Mouse (Mus musculus) embryonic facial prominence, embryonic 10.5 days (tissue): ENCODE data around the gene Tll2. TPM values are rescaled to one million over a fixed set of nuclear protein-coding genes. Genes with fewer than 3 reads are reported as not detected.

Experiments
- DNase-seq: peaks from one replicate; pipeline ENCODE4 v3.0.0-alpha.2; 2017; ENCODE audit warnings: low spot score
- H3K27ac ChIP-seq: fragments of 300-500 bp; sonication (generic); replicated peaks from 2 replicates; pipeline ENCODE4 v1.5.1; 2016; ENCODE audit warnings: mild to moderate bottlenecking
- H3K27me3 ChIP-seq: fragments of 300-500 bp; sonication (generic); replicated peaks from 2 replicates; pipeline ENCODE4 v1.6.1; 2016; ENCODE audit warnings: low read depth, mild to moderate bottlenecking; ENCODE audit not compliant: poor library complexity, severe bottlenecking
- H3K36me3 ChIP-seq: fragments of 300-500 bp; sonication (generic); replicated peaks from 2 replicates; pipeline ENCODE4 v1.6.1; 2016; ENCODE audit warnings: mild to moderate bottlenecking, moderate library complexity
- H3K4me1 ChIP-seq: fragments of 300-500 bp; sonication (generic); 2 replicates; pipeline ENCODE4 v1.6.1; 2016
- H3K4me3 ChIP-seq: fragments of 300-500 bp; sonication (generic); 2 replicates; pipeline ENCODE4 v1.5.1; 2016; ENCODE audit warnings: mild to moderate bottlenecking, moderate library complexity
- H3K9me3 ChIP-seq: fragments of 300-500 bp; sonication (generic); 2 replicates; pipeline ENCODE4 v1.6.1; 2016; ENCODE audit warnings: mild to moderate bottlenecking
- WGBS: fragments of 180-500 bp; shearing (Covaris S2); methylation state at CpG from one replicate; pipeline ENCODE4 v1.1.7; 2016; 5-methylcytosine and 5-hydroxymethylcytosine counted together
- polyA plus RNA-seq: library from polyadenylated mRNA; unstranded; fragments of >200 nt; fragmentation: Nextera tagmentation; extraction: Ambion mirVana; gene quantifications from 2 replicates; pipeline ENCODE4 v1.2.1, GENCODE M21; 2016

The Tll2 gene
- polyA plus RNA-seq = 0.10 and 0.26 TPM in 2 replicates

DNA sequence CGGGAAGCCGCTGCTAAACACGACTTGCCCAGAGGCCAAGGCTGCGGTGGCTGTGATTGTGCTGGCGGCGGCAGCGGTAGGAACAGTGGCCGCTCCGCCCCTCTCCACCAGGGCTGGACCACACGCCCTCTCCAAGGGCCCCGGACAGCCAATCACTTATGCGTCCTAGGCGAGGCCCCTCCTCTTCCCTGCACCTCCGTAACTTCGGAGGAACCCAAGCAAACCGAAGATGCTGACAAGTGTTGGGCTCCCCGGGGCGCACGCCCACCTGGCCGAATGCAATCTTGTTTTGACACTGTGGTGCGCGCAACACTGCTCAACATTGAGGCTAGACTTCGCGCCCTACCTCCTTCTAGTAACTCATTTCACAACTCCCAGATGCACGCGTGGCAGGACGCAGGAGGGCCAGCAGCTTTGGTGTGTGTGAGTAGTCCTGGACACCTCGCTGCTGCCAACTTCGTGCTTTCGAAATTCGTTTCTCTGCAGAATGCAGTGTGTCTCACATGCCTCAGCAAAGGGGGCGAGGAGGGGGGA, at the start of gene Tll2:
Gene Tll2 (minus strand): TSS at position 25 of the 534 bp plus-strand sequence.
- Histone ChIP-seq H3K27ac (no peak within 1 kb of the TSS), H3K4me1 (peaks cover 19% of the 10 kb centered on the region), H3K4me3 (peak within 1 kb of the TSS; percentile 62), H3K27me3 (peaks cover 70% of the 10 kb centered on the region), H3K9me3 (no peaks in the 10 kb centered on the region), H3K36me3 (peaks cover 11% of the 10 kb centered on the region)
- peak; percentile 85 for DNase-seq
- WGBS = 2% methylated on average over 32 of the region's 32 CpGs

DNA sequence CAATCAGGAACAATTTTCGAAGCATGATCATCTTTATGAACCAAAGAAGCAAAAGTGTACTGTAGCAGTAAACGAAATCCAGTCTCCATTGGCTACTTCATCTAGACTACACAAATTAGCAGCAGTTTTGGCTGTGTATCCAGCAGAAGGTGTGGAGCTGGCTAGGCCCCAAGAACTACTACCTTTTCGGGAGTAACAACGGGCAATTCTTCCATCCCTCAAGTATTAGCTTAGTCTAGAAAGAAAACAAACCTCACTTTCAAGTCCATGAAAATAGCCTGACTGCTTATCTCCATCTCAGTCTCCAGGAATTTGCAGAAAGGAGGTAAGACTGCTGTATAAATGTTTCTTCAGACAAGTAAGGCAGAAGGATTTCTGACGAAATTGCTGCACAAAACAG, 47.9 kb upstream of the Tll2 start:
- Histone ChIP-seq H3K4me3 (no peak overlapping the region), H3K36me3 (peaks cover 50% of the 10 kb centered on the region), H3K9me3 (no peaks in the 10 kb centered on the region), H3K27ac (no peak overlapping the region), H3K27me3 (no peaks in the 10 kb centered on the region), H3K4me1 (0 out of 2 replicates have a peak, but pooled peaks cover under 1% of the 10 kb centered on the region)
- no peak for DNase-seq
- WGBS = 89% methylated on average over 5 of the region's 5 CpGs

DNA sequence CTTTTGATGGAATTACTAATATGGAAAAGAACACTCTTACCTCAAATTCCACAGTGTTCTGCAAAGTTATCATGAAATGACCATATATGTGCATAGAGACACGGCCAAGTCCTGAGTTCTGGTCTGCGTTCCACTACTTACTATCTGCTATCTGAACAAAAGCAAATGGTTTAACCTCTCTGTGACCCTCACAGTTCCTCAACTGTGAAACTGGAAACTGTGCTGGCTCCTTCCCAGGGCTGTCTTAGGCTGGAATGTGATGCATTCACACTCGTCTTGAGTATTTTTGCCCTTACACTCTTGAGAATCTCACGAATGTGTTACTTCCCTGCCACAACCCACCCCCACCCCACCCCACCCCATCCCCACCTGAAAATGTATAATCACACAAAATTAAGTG, 42.3 kb upstream of the Tll2 start:
- Histone ChIP-seq H3K27ac (no peak overlapping the region), H3K4me1 (0 out of 2 replicates have a peak, but pooled peaks cover 5% of the 10 kb centered on the region), H3K27me3 (no peaks in the 10 kb centered on the region), H3K4me3 (no peak overlapping the region), H3K36me3 (peaks cover 74% of the 10 kb centered on the region), H3K9me3 (no peaks in the 10 kb centered on the region)
- DNase-seq = no peak
- 77% methylated on average over 4 of the region's 4 CpGs for WGBS

DNA sequence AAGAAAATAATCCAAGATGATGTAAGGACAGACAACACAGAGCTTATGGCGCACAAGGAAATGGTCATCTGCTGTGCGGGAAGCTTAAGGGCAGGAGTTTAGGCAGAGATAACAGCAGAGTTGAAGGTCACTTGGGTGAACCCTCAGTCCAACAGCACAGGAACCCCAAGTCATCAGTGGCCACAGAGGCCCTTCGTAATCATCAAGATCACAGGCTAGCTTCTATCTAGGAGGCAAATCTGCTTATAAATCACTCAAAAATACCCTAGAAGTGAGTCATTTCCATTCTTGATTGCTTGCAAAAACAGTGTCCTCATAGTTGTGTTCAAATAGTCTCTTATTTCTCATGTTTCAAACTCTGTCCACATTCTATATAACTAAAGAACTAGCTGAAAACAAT, 41.6 kb upstream of the Tll2 start:
- Histone ChIP-seq H3K36me3 (peaks cover 72% of the 10 kb centered on the region), H3K27me3 (no peaks in the 10 kb centered on the region), H3K27ac (no peak overlapping the region), H3K4me3 (no peak overlapping the region), H3K9me3 (no peaks in the 10 kb centered on the region), H3K4me1 (0 out of 2 replicates have a peak, but pooled peaks cover 5% of the 10 kb centered on the region)
- DNase-seq = no peak
- WGBS = 96% methylated on average over 3 of the region's 3 CpGs

DNA sequence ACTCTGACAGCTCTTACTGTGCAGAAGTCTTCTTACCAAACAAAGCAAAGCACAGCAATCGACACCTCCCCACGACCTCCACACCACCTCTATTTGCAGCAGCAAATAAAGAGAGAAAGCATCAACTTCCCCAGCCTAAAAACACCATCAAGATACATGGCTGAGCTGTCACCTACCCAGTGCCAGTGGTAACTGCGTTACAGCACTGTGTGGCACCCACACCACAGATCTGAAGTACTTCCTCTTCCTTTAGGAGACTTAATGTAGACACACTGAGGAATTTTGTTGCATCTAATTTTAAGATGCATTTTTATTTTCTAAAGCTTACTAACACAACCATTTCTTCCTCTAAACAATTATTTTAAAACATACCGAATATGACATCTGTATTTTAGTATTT, 39.6 kb upstream of the Tll2 start:
- 0 out of 2 replicates have a peak, but pooled peaks cover 5% of the 10 kb centered on the region for H3K4me1 ChIP-seq
- no peaks in the 10 kb centered on the region for H3K27me3 ChIP-seq
- peaks cover 79% of the 10 kb centered on the region for H3K36me3 ChIP-seq
- no peak overlapping the region for H3K27ac ChIP-seq
- DNase-seq = no peak
- WGBS = 85% methylated on average over 4 of the region's 4 CpGs
- H3K9me3 ChIP-seq = no peaks in the 10 kb centered on the region
- no peak overlapping the region for H3K4me3 ChIP-seq

DNA sequence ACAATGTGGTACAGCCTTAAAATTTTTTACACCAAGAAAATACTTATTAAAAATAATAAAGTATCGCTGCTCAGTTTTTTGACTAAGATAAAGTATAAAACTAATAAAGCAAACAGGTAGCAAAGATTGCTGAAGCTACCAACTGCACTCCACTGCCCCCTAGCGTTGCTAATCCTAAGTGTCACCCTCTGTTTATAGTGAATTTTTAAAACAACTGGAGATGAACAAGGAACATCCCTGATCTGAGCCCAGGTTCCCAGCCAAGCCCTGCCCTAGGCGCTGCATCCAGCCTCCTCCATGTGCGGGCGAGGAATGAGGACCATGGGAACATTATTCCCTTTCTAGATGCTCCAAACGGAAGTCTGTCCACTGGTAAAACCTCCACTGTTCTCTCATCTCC, 37.9 kb upstream of the Tll2 start:
- Histone ChIP-seq H3K9me3 (no peaks in the 10 kb centered on the region), H3K4me1 (0 out of 2 replicates have a peak, but pooled peaks cover 5% of the 10 kb centered on the region), H3K36me3 (peaks cover 88% of the 10 kb centered on the region), H3K27ac (no peak overlapping the region), H3K4me3 (no peak overlapping the region), H3K27me3 (no peaks in the 10 kb centered on the region)
- WGBS = 65% methylated on average over 6 of the region's 6 CpGs
- DNase-seq = peak; percentile 38

DNA sequence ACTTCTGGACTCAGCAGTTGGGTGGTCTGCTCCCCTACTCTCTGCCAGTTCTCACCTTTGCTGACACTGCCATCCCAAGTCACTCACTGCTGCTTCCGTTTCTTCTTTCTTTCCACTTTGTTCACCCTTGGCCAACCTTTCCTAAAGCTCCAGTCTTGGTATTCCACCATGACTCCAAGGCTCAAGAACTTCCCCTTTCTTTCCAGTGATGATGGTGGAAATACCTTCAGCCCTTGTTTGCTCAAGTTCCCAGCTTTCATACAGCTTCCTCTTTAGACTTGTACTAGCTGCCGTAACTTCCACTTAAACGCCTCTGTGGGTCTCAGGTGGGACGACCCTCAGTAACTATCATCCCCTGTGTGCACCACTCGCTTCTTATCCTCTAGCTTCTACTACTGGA, 35.4 kb upstream of the Tll2 start:
- H3K27me3 ChIP-seq = no peaks in the 10 kb centered on the region
- no peak overlapping the region for H3K4me3 ChIP-seq
- 93% methylated on average over 5 of the region's 5 CpGs for WGBS
- no peaks in the 10 kb centered on the region for H3K9me3 ChIP-seq
- no peak overlapping the region for H3K27ac ChIP-seq
- no peaks in the 10 kb centered on the region for H3K4me1 ChIP-seq
- H3K36me3 ChIP-seq = peaks cover 89% of the 10 kb centered on the region
- no peak for DNase-seq

DNA sequence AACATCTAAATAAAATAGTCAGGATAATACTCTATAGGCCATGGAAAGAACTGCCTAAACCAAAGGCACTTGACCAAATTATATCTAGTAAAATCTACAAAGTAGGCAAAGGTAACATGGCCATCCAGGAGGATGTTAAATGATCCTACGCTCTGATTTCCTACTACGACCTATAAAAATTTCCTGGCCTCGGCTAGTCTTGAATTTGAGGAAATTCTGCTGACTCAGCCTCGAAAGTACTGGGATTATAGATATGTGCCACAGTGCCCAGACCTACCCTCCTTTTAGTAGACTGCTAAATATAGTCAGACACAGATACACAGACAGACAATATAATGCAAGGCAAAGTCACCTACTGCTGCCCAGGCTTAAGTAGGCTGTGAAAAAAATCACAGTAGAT, 27.1 kb upstream of the Tll2 start:
- peaks cover 90% of the 10 kb centered on the region for H3K36me3 ChIP-seq
- H3K4me1 ChIP-seq = no peaks in the 10 kb centered on the region
- H3K4me3 ChIP-seq = no peak overlapping the region
- 96% methylated on average over 4 of the region's 4 CpGs for WGBS
- H3K9me3 ChIP-seq = no peaks in the 10 kb centered on the region
- no peaks in the 10 kb centered on the region for H3K27me3 ChIP-seq
- H3K27ac ChIP-seq = no peak overlapping the region
- no peak for DNase-seq

DNA sequence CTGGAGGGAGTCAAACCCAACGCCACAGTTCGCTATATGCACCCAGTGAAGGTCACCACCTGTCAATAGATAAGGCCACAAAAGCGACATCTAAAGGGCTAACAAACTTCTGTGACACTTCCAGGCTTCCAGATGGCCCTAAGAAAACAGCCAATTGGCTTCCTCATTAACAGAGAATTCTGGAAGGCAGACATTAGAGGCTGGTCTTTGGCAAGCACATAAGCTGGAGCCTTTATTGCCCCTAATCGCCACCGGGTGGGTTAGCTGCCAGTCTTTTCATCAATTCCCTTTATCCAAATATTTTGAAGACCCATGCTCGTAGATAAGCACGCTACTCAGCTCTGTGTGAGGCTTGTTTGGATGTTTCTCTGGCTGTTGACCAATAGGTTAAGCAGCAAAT, 1.7 kb upstream of the Tll2 start:
- Histone ChIP-seq H3K9me3 (no peaks in the 10 kb centered on the region), H3K36me3 (peaks cover 17% of the 10 kb centered on the region), H3K4me1 (peaks cover 19% of the 10 kb centered on the region), H3K27ac (no peak overlapping the region), H3K27me3 (peaks cover 63% of the 10 kb centered on the region), H3K4me3 (no peak overlapping the region)
- 66% methylated on average over 7 of the region's 7 CpGs for WGBS
- DNase-seq = no peak

DNA sequence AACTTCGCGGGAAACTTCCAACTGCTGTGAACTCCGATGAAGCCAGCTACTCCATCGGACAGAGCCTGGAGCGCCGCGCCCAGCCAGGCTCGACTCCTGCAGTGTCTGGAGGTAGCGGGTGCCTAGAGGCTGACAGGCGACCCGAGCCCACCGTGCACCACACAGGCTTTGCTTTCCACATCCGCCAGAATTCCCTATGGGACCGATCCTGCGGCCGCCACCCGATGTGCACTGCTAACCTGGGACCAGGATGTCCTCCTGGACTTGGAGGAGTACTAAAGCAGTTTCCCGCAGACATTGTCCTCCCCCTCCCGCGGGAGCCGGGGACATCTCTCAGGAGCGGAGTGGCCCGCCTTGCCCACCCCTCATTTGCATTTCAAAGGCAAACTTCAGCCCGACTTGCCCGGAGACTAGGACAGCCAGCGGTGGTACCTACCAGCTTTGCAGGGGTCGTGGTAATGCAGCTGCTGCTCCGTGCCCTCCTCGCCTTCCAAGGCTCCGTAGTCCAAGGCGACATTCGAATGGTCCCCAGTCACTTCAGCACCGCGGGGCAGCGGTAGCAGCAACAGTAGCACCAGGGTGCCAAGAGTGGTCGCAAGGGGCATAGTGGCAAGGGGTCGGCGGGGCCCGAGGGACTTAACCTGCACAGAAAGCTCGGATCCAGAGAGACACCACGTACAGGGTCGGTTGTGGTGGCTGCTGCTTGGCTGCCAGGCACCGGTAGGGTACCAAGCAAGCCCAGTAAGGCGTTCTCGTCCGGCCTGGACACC, 409 bp downstream of the Tll2 start:
- peak; percentile 47 for DNase-seq
- 1% methylated on average over 46 of the region's 46 CpGs for WGBS
- Histone ChIP-seq H3K4me1 (peaks cover 19% of the 10 kb centered on the region), H3K27me3 (peaks cover 74% of the 10 kb centered on the region), H3K4me3 (peak overlapping the region; percentile 62), H3K27ac (no peak overlapping the region), H3K36me3 (peaks cover 7% of the 10 kb centered on the region), H3K9me3 (no peaks in the 10 kb centered on the region)

DNA sequence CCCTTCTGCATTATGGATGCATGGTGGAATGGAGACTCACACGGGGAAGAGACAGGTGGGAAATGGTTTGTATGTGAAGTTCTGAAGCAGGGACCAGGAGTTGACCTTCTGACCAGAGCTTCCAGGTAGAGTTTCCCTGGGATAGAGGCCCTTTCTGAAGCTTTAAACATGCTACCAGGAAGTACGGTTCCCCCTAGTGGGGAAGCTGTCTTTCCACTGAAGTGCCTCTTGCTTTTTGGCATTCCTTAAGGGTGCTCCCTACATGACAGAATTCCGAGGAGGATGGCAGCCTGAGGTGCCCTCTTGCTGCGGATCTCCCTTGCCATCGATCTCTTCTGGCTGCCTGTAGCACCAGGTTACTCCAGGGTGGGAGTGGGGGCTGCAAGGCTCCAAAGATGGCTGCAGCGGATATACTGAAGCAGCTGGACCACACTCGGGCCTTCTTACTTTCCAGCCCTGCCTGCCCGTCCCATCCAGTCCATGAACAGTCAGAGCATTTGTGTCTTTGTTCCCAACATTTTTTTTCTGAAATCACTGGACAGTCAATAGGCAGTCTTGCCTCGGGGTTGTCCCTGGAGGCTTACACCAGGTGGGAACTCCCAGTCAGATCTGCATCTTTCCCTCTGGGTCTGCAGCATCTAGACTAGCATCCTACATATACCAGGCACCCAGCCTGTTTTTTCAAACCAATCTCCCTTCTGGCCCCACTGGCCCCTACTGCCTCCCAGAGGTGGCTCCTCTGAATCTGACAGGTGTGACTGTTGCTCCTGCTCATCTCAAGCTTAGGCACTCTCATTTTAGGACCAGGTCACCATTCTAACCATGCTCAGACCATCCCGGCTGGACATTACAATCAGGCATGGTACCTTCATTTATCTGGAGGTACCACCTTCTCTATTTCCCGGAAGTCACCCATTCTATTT, 2.2 kb downstream of the Tll2 start:
- H3K27ac ChIP-seq = no peak overlapping the region
- 66% methylated on average over 11 of the region's 11 CpGs for WGBS
- DNase-seq = no peak
- no peaks in the 10 kb centered on the region for H3K36me3 ChIP-seq
- H3K9me3 ChIP-seq = no peaks in the 10 kb centered on the region
- H3K4me1 ChIP-seq = peaks cover 19% of the 10 kb centered on the region
- H3K27me3 ChIP-seq = peaks cover 72% of the 10 kb centered on the region
- H3K4me3 ChIP-seq = no peak overlapping the region

DNA sequence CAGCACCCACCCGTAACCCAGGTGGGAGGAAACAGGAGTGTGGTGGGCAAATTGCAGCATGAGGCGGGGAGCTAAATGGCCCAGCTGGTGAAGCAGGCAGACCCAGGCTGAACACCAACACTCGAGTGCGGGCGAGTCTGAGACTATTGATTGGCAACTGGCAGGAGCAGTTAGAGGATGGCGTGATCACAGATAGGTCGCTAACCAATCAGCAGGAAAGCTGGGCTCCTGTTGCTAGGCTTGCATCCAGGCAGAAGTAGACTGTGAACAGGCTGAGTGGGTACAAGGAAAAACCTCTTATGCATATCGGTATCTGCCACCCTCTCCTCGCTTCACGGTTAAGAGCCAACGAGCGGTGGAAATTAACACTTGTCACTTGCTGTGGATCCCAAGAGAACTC, 9.0 kb downstream of the Tll2 start:
- no peak for DNase-seq
- H3K27me3 ChIP-seq = peaks cover 13% of the 10 kb centered on the region; the same call in 1 of the 2 replicates
- WGBS = 87% methylated on average over 12 of the region's 12 CpGs

More for the DNA sequence above, 9.0 kb downstream of the Tll2 start:
- Histone ChIP-seq H3K9me3 (no peaks in the 10 kb centered on the region), H3K4me3 (no peak overlapping the region), H3K27ac (no peak overlapping the region), H3K4me1 (no peaks in the 10 kb centered on the region), H3K36me3 (no peaks in the 10 kb centered on the region)
